Comparison of ENCODE assay signal across 8 mouse cellular contexts in genomic region chr11:117654380-117654924, GRCm38 (mm10). TPM values are rescaled to one million over a fixed set of nuclear protein-coding genes. Genes with fewer than 3 reads are reported as not detected.
A peak's percentile ranks its signal among the peaks of the same experiment; 100 is the strongest.
DNase-seq lines count a peak whose midpoint lies in the region; ATAC-seq lines count a peak whose summit lies in the region.

No protein-coding gene starts in this region.

- DNase-seq in adipocyte (ENCODE audit: low spot score) = peak; percentile 99
- DNase-seq in embryo, embryonic 10 days (ENCODE audit: low spot score) = peak; percentile 100
- DNase-seq in gastrocnemius, postnatal 10 days = peak; percentile 97
- DNase-seq in induced T-regulatory cell, adult 2 months (ENCODE audit: low read depth) = peak; percentile 99
- DNase-seq in left cerebral cortex, adult 9 months (ENCODE audit: low spot score in 2 of 2) = peak; percentile 99 to 100
- peak; percentile 98 for DNase-seq in right cerebral cortex, postnatal 14 days
- DNase-seq in urinary bladder, postnatal 36 days (ENCODE audit: low spot score in 2 of 2) = peak; percentile 98 to 99

- peak; percentile 90 for ATAC-seq in megakaryocyte progenitor cell, adult 5-6 weeks (replicated peaks; ENCODE audit: poor library complexity)

RNA-seq across cellular contexts. Expression of gene Tnrc6c, which starts 0.4 kb away (rescaled TPM):
- 10 to 100 TPM; 20.5 to 25.8 TPM for total RNA-seq in gastrocnemius, postnatal 10 days (2021)
- total RNA-seq in megakaryocyte progenitor cell, adult 5-6 weeks (2015) = 18.8 and 22.1 TPM in 2 replicates
- total RNA-seq in megakaryocyte progenitor cell, adult 5-6 weeks (2017) = 17.8 and 19.8 TPM in 2 replicates

Comparison
In these comparisons a context has a peak if more than half of its experiments do, and no peak if none do; other contexts are left out.
1. Peak in every context shown above with its lines: DNase-seq and ATAC-seq.